In genomic region chrX:162159637-162160611, GRCm38 (mm10) we compare ENCODE assay signal across 8 mouse cellular contexts. TPM values are rescaled to one million over a fixed set of nuclear protein-coding genes. Genes with fewer than 3 reads are reported as not detected.
A peak's percentile ranks its signal among the peaks of the same experiment; 100 is the strongest.
DNase-seq lines count a peak whose midpoint lies in the region; ATAC-seq lines count a peak whose summit lies in the region.

Gene Nhs (minus strand): TSS chrX:162159730.

- 22% methylated on average over 45 of the region's 61 CpGs for WGBS in forebrain, embryonic 15.5 days

- H3K36me3 ChIP-seq in forebrain, embryonic 15.5 days = no peaks in the 10 kb centered on the region

- H3K9me3 ChIP-seq in forebrain, embryonic 15.5 days = no peaks in the 10 kb centered on the region

- H3K4me2 ChIP-seq in forebrain, embryonic 15.5 days (replicated peaks) = peak within 1 kb of the TSS; percentile 77

- 0 out of 2 replicates have a peak, but pooled peaks cover 7% of the 10 kb centered on the region for H3K4me1 ChIP-seq in forebrain, embryonic 15.5 days

- H3K4me3 ChIP-seq in forebrain, embryonic 15.5 days = peak within 1 kb of the TSS; percentile 57

- H3K9ac ChIP-seq in forebrain, embryonic 15.5 days (replicated peaks) = peak within 1 kb of the TSS; percentile 47

- peak; percentile 70 for DNase-seq in R1 (ENCODE audit: low read depth, low spot score)
- peak; percentile 38 to 62 for DNase-seq in cerebellum, adult 18-20 months
- DNase-seq in heart, postnatal 14 days = peak; percentile 71 to 74
- DNase-seq in kidney, postnatal 4 days = peak; percentile 82 to 90
- DNase-seq in lung, adult 18-20 months = peak; percentile 42 to 61
- DNase-seq in ovary, adult 18-20 months (ENCODE audit: low spot score) = peak; percentile 68
- DNase-seq in yolk sac, embryonic 10.5 days (ENCODE audit: low spot score) = peak; percentile 75

- intact Hi-C loops in heart, postnatal 14 days (cut with DNase I) = loop anchor here (1.0 to 10.0 kb wide), 5 partner anchors 119 to 295 kb away; no protein-coding TSS in a partner anchor

- peak; percentile 90 for ATAC-seq in forebrain, embryonic 15.5 days (replicated peaks)

- H3K27me3 ChIP-seq in forebrain, embryonic 15.5 days = no peaks in the 10 kb centered on the region

- peak within 1 kb of the TSS; percentile 37; the same call in 1 of the 2 replicates for H3K27ac ChIP-seq in forebrain, embryonic 15.5 days (replicated peaks)

RNA-seq across cellular contexts. Expression of gene Nhs, which starts in this region (rescaled TPM):
- polyA plus RNA-seq in forebrain, embryonic 15.5 days (2015; fragmentation: Nextera tagmentation; extraction: Ambion mirVana) = 1.4 and 1.6 TPM in 2 replicates
- under 1 TPM; 0.74 to 1.00 TPM for total RNA-seq in heart, postnatal 14 days (2021)

Comparison
In these comparisons a context has a peak if more than half of its experiments do, and no peak if none do; other contexts are left out.
1. Peak in every context shown above with its lines: DNase-seq, ATAC-seq, H3K4me3 ChIP-seq and H3K27ac ChIP-seq.
2. Peak in DNase-seq in heart, postnatal 14 days; RNA of the gene not detected or under 1 TPM.